9 mouse cellular contexts compared by ENCODE assay signal in the genomic region with DNA sequence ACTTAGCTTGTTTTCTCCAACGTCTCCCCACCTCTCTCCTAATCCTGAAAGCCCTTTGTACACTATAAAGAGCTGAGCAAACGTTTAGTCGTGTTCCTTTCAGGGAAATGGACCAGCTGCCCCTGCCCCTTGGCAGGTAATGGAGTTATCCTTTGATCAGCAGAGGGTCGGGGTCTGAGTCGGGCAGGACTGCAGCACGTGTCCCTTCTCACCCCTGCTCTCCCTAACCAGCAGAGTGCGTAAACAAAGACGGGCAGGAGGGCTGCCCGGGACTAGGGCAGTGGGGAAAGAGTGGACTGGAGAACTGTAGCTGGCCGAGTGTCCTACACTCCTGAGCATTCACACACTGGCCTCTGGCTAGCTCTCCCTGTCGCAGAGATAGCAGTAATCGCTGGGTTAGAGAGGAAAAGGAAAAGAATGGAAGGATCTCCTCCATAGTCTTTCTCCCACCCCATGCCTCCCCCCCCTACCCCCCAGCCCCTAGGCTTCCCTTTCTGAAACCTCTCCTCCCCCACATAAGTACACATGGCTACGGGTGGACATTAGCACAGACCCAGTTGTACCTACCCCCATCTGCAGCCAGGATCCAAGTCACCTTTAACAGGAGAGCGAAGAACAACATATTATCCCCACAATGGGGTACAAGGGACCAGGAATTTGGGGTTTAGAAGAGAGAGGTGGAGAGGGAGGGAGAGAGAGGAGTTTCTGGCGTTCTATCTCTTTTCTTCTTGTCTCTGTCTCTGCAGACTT. TPM values are rescaled to one million over a fixed set of nuclear protein-coding genes. Genes with fewer than 3 reads are reported as not detected.
DNase-seq lines count a peak whose midpoint lies in the region; ATAC-seq and TF ChIP-seq lines count a peak whose summit lies in the region.
"Had no signal": no experiment of that assay in that cellular context is flagged by ENCODE, and none has a peak within 500 bp of the region (broad histone marks: within the 10 kb centered on the region; RNA-seq: fewer than 3 reads in every experiment).

No protein-coding gene starts in this region.

- H3K4me1 ChIP-seq in testis, adult 2 months (ENCODE audit: control insufficient read depth, insufficient read depth, low read length) = peaks cover 18% of the 10 kb centered on the region
- H3K4me1 ChIP-seq in hindbrain, embryonic 15.5 days (replicated peaks) = peaks cover 30% of the 10 kb centered on the region
- peaks cover 15% of the 10 kb centered on the region for H3K4me1 ChIP-seq in liver, embryonic 11.5 days (replicated peaks; ENCODE audit: control insufficient read depth, insufficient read depth, low read length)
- H3K4me1 ChIP-seq in stomach, postnatal 0 days (replicated peaks; ENCODE audit: control insufficient read depth, insufficient read depth) = peaks cover 5% of the 10 kb centered on the region; the same call in 1 of the 2 replicates

- no peak for TF ChIP-seq POLR2A in testis, adult 2 months (IDR thresholded peaks at IDR 0.05; ENCODE audit: control insufficient read depth, low read depth, low read length)

- no peak for TF ChIP-seq EP300 in stomach, postnatal 0 days (optimal IDR thresholded peaks at IDR 0.05)

- no peaks in the 10 kb centered on the region for H3K36me3 ChIP-seq in testis, adult 2 months (ENCODE audit: control insufficient read depth, insufficient read depth, low read length)
- no peaks in the 10 kb centered on the region for H3K36me3 ChIP-seq in hindbrain, embryonic 15.5 days
- H3K36me3 ChIP-seq in liver, embryonic 11.5 days (ENCODE audit: control insufficient read depth, insufficient read depth, low read length) = no peaks in the 10 kb centered on the region
- H3K36me3 ChIP-seq in stomach, postnatal 0 days (ENCODE audit: control insufficient read depth, insufficient read depth, low read length) = no peaks in the 10 kb centered on the region

- ATAC-seq in hindbrain, embryonic 15.5 days (ENCODE audit: low FRiP score, low read depth) = no peak
- ATAC-seq in liver, embryonic 11.5 days (replicated peaks; ENCODE audit: low FRiP score) = peak; percentile 56; the same call in 1 of the 2 replicates
- ATAC-seq in stomach, postnatal 0 days (ENCODE audit: low FRiP score, low TSS enrichment) = no peak
- ATAC-seq: Patski had no signal

- DNase-seq in testis, postnatal 14 days (ENCODE audit: low spot score) = no peak
- DNase-seq in liver, embryonic 11.5 days (ENCODE audit: low spot score) = no peak
- no peak for DNase-seq in stomach, postnatal 0 days (ENCODE audit: low spot score)
- DNase-seq in thymus, adult 18-20 months = no peak
- no peak for DNase-seq in frontal cortex, postnatal 25 days (ENCODE audit: low spot score in 2 of 2)
- no peak for DNase-seq in cerebellum, adult 18-20 months

- peak overlapping the region; percentile 61 for H3K4me2 ChIP-seq in hindbrain, embryonic 15.5 days
- peak overlapping the region; percentile 75 for H3K4me2 ChIP-seq in liver, embryonic 11.5 days
- H3K4me2 ChIP-seq in stomach, postnatal 0 days (replicated peaks; ENCODE audit: low read depth) = peak overlapping the region; percentile 58

- 3% methylated on average over 15 of the region's 15 CpGs for WGBS in hindbrain, embryonic 15.5 days
- WGBS in liver, embryonic 11.5 days = 10% methylated on average over 15 of the region's 15 CpGs
- WGBS in stomach, postnatal 0 days = 7% methylated on average over 15 of the region's 15 CpGs

- no peak overlapping the region for H3K9ac ChIP-seq in hindbrain, embryonic 15.5 days
- H3K9ac ChIP-seq in liver, embryonic 11.5 days (ENCODE audit: low read depth, low read length) = peak overlapping the region; percentile 55
- H3K9ac ChIP-seq in stomach, postnatal 0 days (ENCODE audit: low read length) = no peak overlapping the region

- H3K9me3 ChIP-seq in hindbrain, embryonic 15.5 days = no peaks in the 10 kb centered on the region
- H3K9me3 ChIP-seq in liver, embryonic 11.5 days (ENCODE audit: control insufficient read depth, low read length) = no peaks in the 10 kb centered on the region
- H3K9me3 ChIP-seq in stomach, postnatal 0 days (ENCODE audit: control insufficient read depth, low read length) = no peaks in the 10 kb centered on the region

- TF ChIP-seq CTCF in testis, adult 2 months (IDR thresholded peaks at IDR 0.05; ENCODE audit: control insufficient read depth, insufficient read depth, insufficient replicate concordance, low read depth, low read length) = no peak
- no peak for TF ChIP-seq CTCF in stomach, postnatal 0 days (IDR thresholded peaks at IDR 0.05; ENCODE audit: low read depth)

- H3K27me3 ChIP-seq in testis, adult 2 months (ENCODE audit: control insufficient read depth, insufficient read depth, low read length) = no peaks in the 10 kb centered on the region
- peaks cover 27% of the 10 kb centered on the region for H3K27me3 ChIP-seq in hindbrain, embryonic 15.5 days
- peaks cover 27% of the 10 kb centered on the region for H3K27me3 ChIP-seq in liver, embryonic 11.5 days (replicated peaks; ENCODE audit: control insufficient read depth, insufficient read depth, low read length)
- H3K27me3 ChIP-seq in stomach, postnatal 0 days (ENCODE audit: control insufficient read depth, insufficient read depth, low read length) = no peaks in the 10 kb centered on the region
- H3K27me3 ChIP-seq: Patski had no signal

- H3K4me3 ChIP-seq in testis, adult 2 months (ENCODE audit: control insufficient read depth, low read depth, low read length) = no peak overlapping the region; the same call in 1 of the 2 replicates
- peak overlapping the region; percentile 25 for H3K4me3 ChIP-seq in hindbrain, embryonic 15.5 days
- peak overlapping the region; percentile 45 for H3K4me3 ChIP-seq in liver, embryonic 11.5 days (ENCODE audit: low read depth, low read length)
- H3K4me3 ChIP-seq in stomach, postnatal 0 days (ENCODE audit: low read depth, low read length) = peak overlapping the region; percentile 17; the same call in 1 of the 2 replicates

- peak overlapping the region; percentile 25; the same call in 1 of the 2 replicates for H3K27ac ChIP-seq in testis, adult 2 months (ENCODE audit: control insufficient read depth, insufficient read depth, low read depth, low read length)
- no peak overlapping the region for H3K27ac ChIP-seq in hindbrain, embryonic 15.5 days (replicated peaks)
- peak overlapping the region; percentile 83 for H3K27ac ChIP-seq in liver, embryonic 11.5 days (ENCODE audit: low read depth, low read length)
- H3K27ac ChIP-seq in stomach, postnatal 0 days (replicated peaks) = no peak overlapping the region

RNA-seq across cellular contexts. Expression of a gene that starts 0.6 kb away (rescaled TPM):
- polyA plus RNA-seq in testis, adult 2 months (2012; rRNA removed) = 2.0 TPM in 2 replicates
- polyA plus RNA-seq in hindbrain, embryonic 15.5 days (2015; fragmentation: Nextera tagmentation; extraction: Ambion mirVana) = 13.1 and 14.7 TPM in 2 replicates
- 27.4 and 28.9 TPM in 2 replicates for polyA plus RNA-seq in liver, embryonic 11.5 days (2014; fragmentation: Nextera tagmentation; extraction: Ambion mirVana)
- 0.68 and 1.1 TPM in 2 replicates for polyA plus RNA-seq in stomach, postnatal 0 days (2015; fragmentation: Nextera tagmentation; extraction: Ambion mirVana)

RNA-seq across cellular contexts. Expression of a gene that starts 10.2 kb away (rescaled TPM):
- polyA plus RNA-seq in testis, adult 2 months (2012; rRNA removed) = 14.9 and 17.6 TPM in 2 replicates
- polyA plus RNA-seq in hindbrain, embryonic 15.5 days (2015; fragmentation: Nextera tagmentation; extraction: Ambion mirVana) = 34.9 and 36.4 TPM in 2 replicates
- polyA plus RNA-seq in liver, embryonic 11.5 days (2014; fragmentation: Nextera tagmentation; extraction: Ambion mirVana) = 34.3 and 35.1 TPM in 2 replicates
- 33.4 and 37.6 TPM in 2 replicates for polyA plus RNA-seq in stomach, postnatal 0 days (2015; fragmentation: Nextera tagmentation; extraction: Ambion mirVana)

RNA-seq across cellular contexts. Expression of a gene that starts 12.1 kb away (rescaled TPM):
- 1.7 and 2.4 TPM in 2 replicates for polyA plus RNA-seq in testis, adult 2 months (2012; rRNA removed)
- polyA plus RNA-seq in hindbrain, embryonic 15.5 days (2015; fragmentation: Nextera tagmentation; extraction: Ambion mirVana) = 19.8 and 22.8 TPM in 2 replicates
- 9.5 and 13.5 TPM in 2 replicates for polyA plus RNA-seq in liver, embryonic 11.5 days (2014; fragmentation: Nextera tagmentation; extraction: Ambion mirVana)
- polyA plus RNA-seq in stomach, postnatal 0 days (2015; fragmentation: Nextera tagmentation; extraction: Ambion mirVana) = 14.2 and 14.8 TPM in 2 replicates

RNA-seq across cellular contexts. Expression of a gene that starts 21.9 kb away (rescaled TPM):
- 16.2 and 16.5 TPM in 2 replicates for polyA plus RNA-seq in testis, adult 2 months (2012; rRNA removed)
- 4.9 and 5.2 TPM in 2 replicates for polyA plus RNA-seq in hindbrain, embryonic 15.5 days (2015; fragmentation: Nextera tagmentation; extraction: Ambion mirVana)
- 7.9 and 8.1 TPM in 2 replicates for polyA plus RNA-seq in liver, embryonic 11.5 days (2014; fragmentation: Nextera tagmentation; extraction: Ambion mirVana)
- polyA plus RNA-seq in stomach, postnatal 0 days (2015; fragmentation: Nextera tagmentation; extraction: Ambion mirVana) = 2.3 and 3.2 TPM in 2 replicates

RNA-seq across cellular contexts. Expression of a gene that starts 25.1 kb away (rescaled TPM):
- 4.4 and 6.0 TPM in 2 replicates for polyA plus RNA-seq in testis, adult 2 months (2012; rRNA removed)
- 117 and 118 TPM in 2 replicates for polyA plus RNA-seq in hindbrain, embryonic 15.5 days (2015; fragmentation: Nextera tagmentation; extraction: Ambion mirVana)
- polyA plus RNA-seq in liver, embryonic 11.5 days (2014; fragmentation: Nextera tagmentation; extraction: Ambion mirVana) = 110 TPM in 2 replicates
- 60.4 and 67.2 TPM in 2 replicates for polyA plus RNA-seq in stomach, postnatal 0 days (2015; fragmentation: Nextera tagmentation; extraction: Ambion mirVana)

Comparison
In these comparisons a context has a peak if more than half of its experiments do, and no peak if none do; other contexts are left out.
1. H3K27ac ChIP-seq: peak in testis, adult 2 months (single experiment) and liver, embryonic 11.5 days (single experiment); none in hindbrain, embryonic 15.5 days (single experiment) and stomach, postnatal 0 days (single experiment).
2. Peak in every context shown above with its lines, with median percentiles within 50 percentile points of each other: H3K4me2 ChIP-seq.